Mouse (Mus musculus) kidney, embryonic 16.5 days (tissue): ENCODE measurements around the gene Gdf10. TPM values are rescaled to one million over a fixed set of nuclear protein-coding genes. Genes with fewer than 3 reads are reported as not detected.
A peak's percentile ranks its signal among the peaks of the same experiment; 100 is the strongest.

Experiments
- ATAC-seq: fragments of 200-750 bp; cut with Nextera tagmentation; 2 replicates; pipeline ENCODE4 v1.8.0; 2017; ENCODE audit warnings: moderate TSS enrichment; ENCODE audit not compliant: low FRiP score, low TSS enrichment
- H3K27ac ChIP-seq: fragments of 300-500 bp; sonication (generic); 2 replicates; pipeline ENCODE4 v1.5.1; 2014; ENCODE audit warnings: low read length
- H3K27me3 ChIP-seq: fragments of 300-500 bp; sonication (generic); 2 replicates; pipeline ENCODE4 v1.6.1; 2014; ENCODE audit warnings: low read length, control low read depth, mixed read lengths; ENCODE audit not compliant: insufficient read depth
- H3K36me3 ChIP-seq: fragments of 300-500 bp; sonication (generic); 2 replicates; pipeline ENCODE4 v1.6.1; 2014; ENCODE audit warnings: low read length, control low read depth, mixed read lengths; ENCODE audit not compliant: insufficient read depth
- H3K4me1 ChIP-seq: fragments of 300-500 bp; sonication (generic); 2 replicates; pipeline ENCODE4 v1.6.1; 2014; ENCODE audit warnings: low read length, control low read depth, mixed read lengths; ENCODE audit not compliant: insufficient read depth
- H3K4me2 ChIP-seq: fragments of 300-500 bp; sonication (generic); replicated peaks from 2 replicates; pipeline ENCODE4 v1.6.1; 2014; ENCODE audit warnings: low read depth, low read length
- H3K4me3 ChIP-seq: fragments of 300-500 bp; sonication (generic); 2 replicates; pipeline ENCODE4 v1.5.1; 2014; ENCODE audit warnings: mild to moderate bottlenecking, low read length
- H3K9ac ChIP-seq: fragments of 300-500 bp; sonication (generic); replicated peaks from 2 replicates; pipeline ENCODE4 v1.6.1; 2014; ENCODE audit warnings: low read length
- H3K9me3 ChIP-seq: fragments of 300-500 bp; sonication (generic); 2 replicates; pipeline ENCODE4 v1.6.1; 2016; ENCODE audit warnings: low read length, control low read depth
- WGBS: fragments of 180-500 bp; shearing (Covaris S2); extraction: QIAGEN DNeasy Blood & Tissue Kit; methylation state at CpG from one replicate; pipeline ENCODE4 v1.1.7; 2014; 5-methylcytosine and 5-hydroxymethylcytosine counted together
- polyA plus RNA-seq: library from polyadenylated mRNA; unstranded; fragments of >200 nt; fragmentation: Nextera tagmentation; extraction: Ambion mirVana; gene quantifications from 2 replicates; pipeline ENCODE4 v1.2.1, GENCODE M21; 2015

Gdf10 gene
- polyA plus RNA-seq, 1 experiment from 2014 or later, result 4.0 TPM

DNA sequence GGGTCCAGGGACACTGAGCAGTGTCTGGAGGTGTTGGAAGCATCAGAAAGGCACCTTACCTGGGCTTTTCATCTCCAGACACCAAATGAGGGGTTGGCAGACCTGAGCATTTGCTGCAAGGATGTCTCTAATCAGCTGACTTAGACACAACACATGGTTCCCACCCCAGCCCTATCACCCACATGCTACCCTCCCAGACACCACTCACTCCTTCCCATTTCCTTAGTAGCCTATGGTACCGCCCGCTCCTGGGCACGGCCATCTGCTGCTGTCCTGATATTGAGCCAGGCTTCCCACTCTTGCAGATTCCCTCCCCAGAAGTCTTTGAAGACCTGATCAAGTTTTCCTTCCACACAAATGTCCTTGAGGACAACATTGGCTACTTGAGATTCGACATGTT is 34.8 kb downstream of the Gdf10 start:
- WGBS, result 89% methylated on average over 4 of the region's 4 CpGs
- H3K4me2 ChIP-seq, result no peak overlapping the region

GRCm38 (mm10) chr14:33958841-33959240 is 35.5 kb downstream of the Gdf10 start:
- no peak overlapping the region for H3K4me2 ChIP-seq

More for the DNA sequence above, 34.8 kb downstream of the Gdf10 start:
- H3K27ac ChIP-seq, result no peak overlapping the region
- H3K9me3 ChIP-seq, result no peaks in the 10 kb centered on the region
- H3K9ac ChIP-seq, result no peak overlapping the region
- no peak overlapping the region for H3K4me3 ChIP-seq
- no peaks in the 10 kb centered on the region for H3K4me1 ChIP-seq
- H3K36me3 ChIP-seq, result no peaks in the 10 kb centered on the region
- H3K27me3 ChIP-seq, result no peaks in the 10 kb centered on the region
- no peak for ATAC-seq

DNA sequence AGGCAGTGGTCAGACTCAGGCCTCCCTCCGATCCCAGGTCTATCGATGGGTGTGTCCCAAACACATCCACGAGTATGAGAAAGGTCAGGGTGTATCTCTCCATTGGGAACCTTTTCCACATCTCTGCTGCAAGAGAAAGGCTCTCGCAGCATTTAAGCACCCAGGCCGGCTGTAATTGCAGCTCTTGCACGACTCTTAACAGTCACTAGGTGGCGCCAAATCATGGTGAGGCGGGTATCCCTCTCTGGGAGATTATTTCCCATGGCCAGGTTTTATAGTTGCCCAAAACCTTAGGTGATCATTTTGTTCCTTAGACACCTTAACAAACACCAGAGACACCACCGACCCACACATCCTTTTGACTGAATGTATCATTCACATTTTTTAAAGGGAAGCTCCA is 36.0 kb downstream of the Gdf10 start:
- no peak overlapping the region for H3K9ac ChIP-seq
- ATAC-seq, result no peak
- no peaks in the 10 kb centered on the region for H3K36me3 ChIP-seq
- no peak overlapping the region for H3K4me2 ChIP-seq
- WGBS, result 12% methylated on average over 9 of the region's 9 CpGs
- H3K27me3 ChIP-seq, result no peaks in the 10 kb centered on the region
- no peaks in the 10 kb centered on the region for H3K4me1 ChIP-seq
- no peak overlapping the region for H3K27ac ChIP-seq
- no peak overlapping the region for H3K4me3 ChIP-seq
- H3K9me3 ChIP-seq, result no peaks in the 10 kb centered on the region

More at GRCm38 (mm10) chr14:33958841-33959240, 35.5 kb downstream of the Gdf10 start:
- no peaks in the 10 kb centered on the region for H3K9me3 ChIP-seq
- no peak for ATAC-seq
- no peak overlapping the region for H3K27ac ChIP-seq
- 68% methylated on average over 3 of the region's 3 CpGs for WGBS
- no peaks in the 10 kb centered on the region for H3K27me3 ChIP-seq
- H3K4me1 ChIP-seq, result no peaks in the 10 kb centered on the region
- no peaks in the 10 kb centered on the region for H3K36me3 ChIP-seq
- H3K9ac ChIP-seq, result no peak overlapping the region
- no peak overlapping the region for H3K4me3 ChIP-seq

GRCm38 (mm10) chr14:33965675-33966074 is 42.3 kb downstream of the Gdf10 start:
- Histone ChIP-seq H3K27ac (no peak overlapping the region), H3K36me3 (no peaks in the 10 kb centered on the region), H3K27me3 (no peaks in the 10 kb centered on the region), H3K4me3 (no peak overlapping the region), H3K4me2 (no peak overlapping the region), H3K9me3 (no peaks in the 10 kb centered on the region), H3K4me1 (no peaks in the 10 kb centered on the region), H3K9ac (no peak overlapping the region)
- ATAC-seq, result no peak
- WGBS, result 76% methylated on average over 7 of the region's 7 CpGs

- H3K27ac ChIP-seq, result no peak overlapping the region
- H3K4me2 ChIP-seq, result no peak overlapping the region
- H3K4me1 ChIP-seq, result no peaks in the 10 kb centered on the region
- no peak overlapping the region for H3K4me3 ChIP-seq
- no peaks in the 10 kb centered on the region for H3K36me3 ChIP-seq
- H3K9me3 ChIP-seq, result no peaks in the 10 kb centered on the region
- no peak overlapping the region for H3K9ac ChIP-seq
- no peak for ATAC-seq
- peaks cover 8% of the 10 kb centered on the region; the same call in 1 of the 2 replicates for H3K27me3 ChIP-seq
- WGBS, result 50% methylated on average over 7 of the region's 7 CpGs
Measured at GRCm38 (mm10) chr14:33972679-33973078, 49.3 kb downstream of the Gdf10 start.

DNA sequence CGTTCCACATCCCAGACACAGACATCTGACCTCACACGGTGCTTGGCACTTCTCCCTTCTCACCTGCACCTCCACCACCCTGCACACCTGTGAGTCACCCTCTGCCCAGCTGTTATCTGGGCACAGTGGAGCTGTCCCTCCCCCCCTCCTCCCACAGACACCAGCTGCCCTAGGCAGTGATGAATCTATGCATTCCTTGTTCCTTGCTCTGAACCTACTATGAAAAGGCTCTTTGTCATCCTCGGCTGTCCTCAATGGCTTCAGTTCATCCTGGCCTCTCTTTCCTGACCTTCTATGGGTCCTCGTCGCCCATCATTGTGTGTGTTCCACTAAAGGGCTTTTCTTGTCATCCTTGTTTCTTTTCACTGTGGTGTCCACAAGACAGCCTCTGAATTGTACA is 51.4 kb downstream of the Gdf10 start:
- WGBS, result 75% methylated on average over 5 of the region's 5 CpGs

DNA sequence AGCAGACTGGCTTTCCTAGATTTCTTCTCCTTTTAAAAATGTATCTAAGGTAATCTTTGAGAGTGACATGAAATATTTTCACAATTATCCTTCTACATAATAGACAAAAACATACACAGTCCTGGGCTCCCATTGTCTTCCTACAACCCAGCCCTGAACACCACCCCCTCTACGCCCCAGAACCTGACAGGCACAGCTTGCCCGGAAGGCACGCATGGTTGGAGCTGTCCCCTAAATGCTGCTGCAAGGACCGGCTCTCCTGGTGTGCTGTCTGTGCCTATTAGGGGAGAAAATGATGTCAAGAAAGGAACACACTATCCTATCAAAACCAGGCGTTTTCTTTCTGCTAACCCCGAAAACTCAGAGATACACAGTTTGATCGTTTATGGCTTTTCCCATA is 54.4 kb downstream of the Gdf10 start:
- Histone ChIP-seq H3K36me3 (no peaks in the 10 kb centered on the region), H3K4me3 (no peak overlapping the region), H3K9me3 (no peaks in the 10 kb centered on the region), H3K27ac (no peak overlapping the region), H3K4me1 (no peaks in the 10 kb centered on the region), H3K4me2 (no peak overlapping the region), H3K27me3 (peaks cover 8% of the 10 kb centered on the region; the same call in 1 of the 2 replicates), H3K9ac (no peak overlapping the region)
- ATAC-seq, result no peak
- WGBS, result 41% methylated on average over 7 of the region's 7 CpGs

More for the DNA sequence above, 51.4 kb downstream of the Gdf10 start:
- Histone ChIP-seq H3K27ac (no peak overlapping the region), H3K4me1 (no peaks in the 10 kb centered on the region), H3K36me3 (no peaks in the 10 kb centered on the region), H3K27me3 (peaks cover 8% of the 10 kb centered on the region; the same call in 1 of the 2 replicates), H3K4me2 (no peak overlapping the region), H3K9ac (no peak overlapping the region), H3K4me3 (no peak overlapping the region), H3K9me3 (no peaks in the 10 kb centered on the region)
- ATAC-seq, result no peak

GRCm38 (mm10) chr14:33978604-33979059 is 55.2 kb downstream of the Gdf10 start, which contains the start of gene Zfp488:
Zfp488 (minus strand) TSS chr14:33978764.
- Histone ChIP-seq H3K27ac (no peak within 1 kb of the TSS), H3K4me3 (peak within 1 kb of the TSS; percentile 47), H3K4me2 (peak within 1 kb of the TSS; percentile 65), H3K36me3 (no peaks in the 10 kb centered on the region), H3K4me1 (no peaks in the 10 kb centered on the region), H3K9me3 (no peaks in the 10 kb centered on the region), H3K9ac (peak within 1 kb of the TSS; percentile 28), H3K27me3 (peaks cover 8% of the 10 kb centered on the region; the same call in 1 of the 2 replicates)
- 2% methylated on average over 25 of the region's 25 CpGs for WGBS
- ATAC-seq, result peak; percentile 67; the same call in 1 of the 2 replicates

Other genes with a start within 250 kb of the Gdf10 start
- 0.08 TPM in 1 of 2 replicates, not detected in the other for gene Gdf2, start 17.5 kb downstream of the Gdf10 start, polyA plus RNA-seq
- gene Rbp3, start 30.4 kb downstream of the Gdf10 start, polyA plus RNA-seq, result not detected in 2 replicates
- gene Zfp488, start 55.2 kb downstream of the Gdf10 start, polyA plus RNA-seq, result not detected in 2 replicates
- gene Gm30083, start 91.6 kb downstream of the Gdf10 start, polyA plus RNA-seq, result not detected in 2 replicates
- not detected in 2 replicates for gene Gm5460, start 93.2 kb downstream of the Gdf10 start, polyA plus RNA-seq
- gene Antxrl, start 129.1 kb downstream of the Gdf10 start, polyA plus RNA-seq, result not detected in 2 replicates
- gene Anxa8, start 162.4 kb downstream of the Gdf10 start, polyA plus RNA-seq, result 1.6 and 2.7 TPM in 2 replicates
- not detected in 2 replicates for gene A630023A22Rik, start 179.2 kb downstream of the Gdf10 start, polyA plus RNA-seq
- 0.06 and 0.10 TPM in 2 replicates for gene Npy4r, start 228.9 kb downstream of the Gdf10 start, polyA plus RNA-seq